Mouse (Mus musculus) lung, adult 2 months (tissue): ENCODE data around the gene Itpk1.

Experiments
- CTCF ChIP-seq: fragments of 200-500 bp; IDR thresholded peaks from 2 replicates; pipeline ENCODE4 v1.5.1; 2011; ENCODE audit warnings: mild to moderate bottlenecking, low read length, control low read depth; ENCODE audit not compliant: insufficient read depth
- POLR2A ChIP-seq: fragments of 200-500 bp; IDR thresholded peaks from 2 replicates; pipeline ENCODE4 v1.6.1; 2011; ENCODE audit warnings: low read depth, mild to moderate bottlenecking, control low read depth, low read length, borderline replicate concordance; ENCODE audit errors: extremely low read depth

DNA sequence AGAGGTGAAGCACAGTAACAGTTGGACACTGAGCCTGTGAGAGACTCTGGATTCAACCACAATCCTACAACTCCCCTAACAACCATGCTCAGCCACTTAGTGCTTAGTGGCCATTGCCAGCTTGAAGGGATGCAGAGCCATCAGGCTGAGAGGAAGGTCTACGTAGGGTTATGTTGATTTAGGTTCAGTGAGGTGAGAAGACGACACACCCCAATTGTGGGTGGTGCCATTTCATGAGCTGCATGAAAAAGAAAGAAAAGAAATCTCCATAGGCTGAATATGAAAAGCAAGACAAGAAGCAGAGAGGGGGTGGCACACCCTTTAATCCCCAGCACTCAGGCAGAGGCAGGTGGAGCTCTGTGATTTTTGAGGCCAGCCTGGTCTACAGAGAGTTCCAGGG, 9.4 kb upstream of the Itpk1 start:
- TF ChIP-seq CTCF, result no peak
- no peak for TF ChIP-seq POLR2A
